8 mouse cellular contexts compared by ENCODE assay signal in the genomic region with DNA sequence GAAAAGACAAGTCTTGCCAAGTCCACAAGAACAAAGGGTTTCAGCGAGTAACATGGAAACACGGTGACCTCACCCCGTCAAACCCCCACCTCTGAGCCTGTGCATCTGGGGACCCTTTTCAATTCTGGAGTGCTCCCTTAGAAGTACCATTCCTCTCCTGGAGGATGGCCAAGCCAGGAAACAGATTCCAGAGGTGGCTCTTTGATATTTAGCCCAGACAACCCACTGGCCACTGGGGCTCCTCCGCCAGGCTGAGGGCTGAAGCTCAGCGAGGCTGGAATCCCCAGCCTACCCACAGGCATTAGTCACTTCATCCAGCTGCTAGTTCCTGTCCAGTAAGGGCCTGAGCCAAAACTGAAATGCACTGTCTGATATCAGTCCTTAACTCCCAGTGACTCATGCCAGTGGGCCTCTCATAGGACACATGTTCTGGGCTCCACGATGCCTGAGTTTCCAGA. TPM values are rescaled to one million over a fixed set of nuclear protein-coding genes. Genes with fewer than 3 reads are reported as not detected.
A peak's percentile ranks its signal among the peaks of the same experiment; 100 is the strongest.
DNase-seq lines count a peak whose midpoint lies in the region; ATAC-seq and TF ChIP-seq lines count a peak whose summit lies in the region.

No protein-coding gene starts in this region.

- no peak for ATAC-seq in kidney, postnatal 0 days (replicated peaks; ENCODE audit: low FRiP score, low read depth)
- ATAC-seq in heart, embryonic 13.5 days (ENCODE audit: extremely low read depth, insufficient number of reproducible peaks, low FRiP score, low TSS enrichment) = peak; percentile 67; the same call in 1 of the 2 replicates
- ATAC-seq in hindbrain, postnatal 0 days = no peak

- H3K36me3 ChIP-seq in kidney, postnatal 0 days (ENCODE audit: insufficient read depth, low read length) = no peaks in the 10 kb centered on the region
- H3K36me3 ChIP-seq in heart, embryonic 13.5 days = no peaks in the 10 kb centered on the region
- no peaks in the 10 kb centered on the region for H3K36me3 ChIP-seq in hindbrain, postnatal 0 days (ENCODE audit: insufficient read depth, low read length)

- H3K4me3 ChIP-seq in kidney, postnatal 0 days (replicated peaks; ENCODE audit: low read depth, low read length) = no peak overlapping the region
- H3K4me3 ChIP-seq in heart, embryonic 13.5 days = no peak overlapping the region
- H3K4me3 ChIP-seq in hindbrain, postnatal 0 days (ENCODE audit: low read length) = no peak overlapping the region

- no peaks in the 10 kb centered on the region for H3K27me3 ChIP-seq in kidney, postnatal 0 days (ENCODE audit: insufficient read depth, low read length)
- H3K27me3 ChIP-seq in heart, embryonic 13.5 days (replicated peaks) = no peaks in the 10 kb centered on the region
- no peaks in the 10 kb centered on the region for H3K27me3 ChIP-seq in hindbrain, postnatal 0 days (ENCODE audit: insufficient read depth, low read length)

- DNase-seq in kidney, postnatal 0 days (ENCODE audit: low spot score) = peak; percentile 44
- no peak for DNase-seq in kidney, adult 8-10 months
- DNase-seq in brain, embryonic 14.5 days (ENCODE audit: low read depth) = peak; percentile 42
- DNase-seq in lung, postnatal 25 days (ENCODE audit: low spot score) = peak; percentile 12
- DNase-seq in right cerebral cortex, adult 2 months (ENCODE audit: low spot score in 2 of 2) = no peak
- no peak for DNase-seq in hindbrain, postnatal 0 days (ENCODE audit: low spot score)
- no peak for DNase-seq in frontal cortex, adult 2 months (ENCODE audit: extremely low spot score in 1 of 2, low spot score in 1 of 2)

- TF ChIP-seq POLR2A in brain, embryonic 14.5 days (IDR thresholded peaks at IDR 0.05; ENCODE audit: borderline replicate concordance, extremely low read depth, insufficient read depth, insufficient read length, poor library complexity, severe bottlenecking) = no peak

- H3K4me1 ChIP-seq in kidney, postnatal 0 days (replicated peaks; ENCODE audit: insufficient read depth, low read length) = no peaks in the 10 kb centered on the region
- H3K4me1 ChIP-seq in heart, embryonic 13.5 days = peaks cover 42% of the 10 kb centered on the region
- no peaks in the 10 kb centered on the region for H3K4me1 ChIP-seq in hindbrain, postnatal 0 days (ENCODE audit: insufficient read depth, low read length)

- WGBS in kidney, postnatal 0 days = 69% methylated on average over 6 of the region's 6 CpGs
- WGBS in heart, embryonic 13.5 days = 23% methylated on average over 6 of the region's 6 CpGs
- 75% methylated on average over 6 of the region's 6 CpGs for WGBS in hindbrain, postnatal 0 days

- no peak overlapping the region for H3K4me2 ChIP-seq in kidney, postnatal 0 days (ENCODE audit: low read length)
- peak overlapping the region; percentile 24 for H3K4me2 ChIP-seq in heart, embryonic 13.5 days
- H3K4me2 ChIP-seq in hindbrain, postnatal 0 days (ENCODE audit: low read depth, low read length) = no peak overlapping the region

- no peak overlapping the region for H3K27ac ChIP-seq in kidney, postnatal 0 days
- H3K27ac ChIP-seq in heart, embryonic 13.5 days (replicated peaks) = peak overlapping the region; percentile 87
- no peak overlapping the region for H3K27ac ChIP-seq in hindbrain, postnatal 0 days

- H3K9ac ChIP-seq in kidney, postnatal 0 days (ENCODE audit: low read depth, low read length) = no peak overlapping the region
- 0 out of 2 replicates have a peak overlapping the region, but pooled peaks have one; percentile 14 for H3K9ac ChIP-seq in heart, embryonic 13.5 days
- no peak overlapping the region for H3K9ac ChIP-seq in hindbrain, postnatal 0 days (replicated peaks; ENCODE audit: low read length)

- no peaks in the 10 kb centered on the region for H3K9me3 ChIP-seq in kidney, postnatal 0 days (replicated peaks; ENCODE audit: low read length)
- no peaks in the 10 kb centered on the region for H3K9me3 ChIP-seq in heart, embryonic 13.5 days
- no peaks in the 10 kb centered on the region for H3K9me3 ChIP-seq in hindbrain, postnatal 0 days (ENCODE audit: low read length)

- TF ChIP-seq CTCF in kidney, postnatal 0 days (IDR thresholded peaks at IDR 0.05; ENCODE audit: low read depth) = no peak
- no peak for TF ChIP-seq CTCF in brain, embryonic 14.5 days (IDR thresholded peaks at IDR 0.05; ENCODE audit: borderline replicate concordance, extremely low read depth, insufficient read depth, insufficient read length)
- no peak for TF ChIP-seq CTCF in hindbrain, postnatal 0 days (IDR thresholded peaks at IDR 0.05; ENCODE audit: low read depth)

RNA-seq across cellular contexts. Expression of a gene that starts 6.3 kb away (rescaled TPM):
- 24.8 and 25.6 TPM in 2 replicates for polyA plus RNA-seq in kidney, postnatal 0 days (2015; fragmentation: Nextera tagmentation; extraction: Ambion mirVana)
- polyA plus RNA-seq in brain, embryonic 14.5 days (2012; rRNA removed) = 9.2 and 17.0 TPM in 2 replicates
- polyA plus RNA-seq in heart, embryonic 13.5 days (2015; fragmentation: Nextera tagmentation; extraction: Ambion mirVana) = 55.3 and 58.2 TPM in 2 replicates
- total RNA-seq in hindbrain, postnatal 0 days (2014; rRNA removed) = 71.1 and 72.8 TPM in 2 replicates
- 51.8 and 59.3 TPM in 2 replicates for polyA plus RNA-seq in hindbrain, postnatal 0 days (2015; fragmentation: Nextera tagmentation; extraction: Ambion mirVana)
- polyA plus RNA-seq in frontal cortex, adult 2 months (2012; rRNA removed) = 36.5 and 37.6 TPM in 2 replicates

Comparison
In these comparisons a context has a peak if more than half of its experiments do, and no peak if none do; other contexts are left out.
1. DNase-seq: peak in kidney, postnatal 0 days (single experiment), brain, embryonic 14.5 days (single experiment) and lung, postnatal 25 days (single experiment); none in kidney, adult 8-10 months (0 of 2), right cerebral cortex, adult 2 months (0 of 2), hindbrain, postnatal 0 days (single experiment) and frontal cortex, adult 2 months (0 of 2).